Mouse (Mus musculus) thymus, postnatal 4 days (tissue): Measurements from ENCODE around the gene Pabpn1l.

Source experiments
- DNase-seq: peaks from one replicate; pipeline ENCODE4 v3.0.0; 2021

Pabpn1l gene

DNA sequence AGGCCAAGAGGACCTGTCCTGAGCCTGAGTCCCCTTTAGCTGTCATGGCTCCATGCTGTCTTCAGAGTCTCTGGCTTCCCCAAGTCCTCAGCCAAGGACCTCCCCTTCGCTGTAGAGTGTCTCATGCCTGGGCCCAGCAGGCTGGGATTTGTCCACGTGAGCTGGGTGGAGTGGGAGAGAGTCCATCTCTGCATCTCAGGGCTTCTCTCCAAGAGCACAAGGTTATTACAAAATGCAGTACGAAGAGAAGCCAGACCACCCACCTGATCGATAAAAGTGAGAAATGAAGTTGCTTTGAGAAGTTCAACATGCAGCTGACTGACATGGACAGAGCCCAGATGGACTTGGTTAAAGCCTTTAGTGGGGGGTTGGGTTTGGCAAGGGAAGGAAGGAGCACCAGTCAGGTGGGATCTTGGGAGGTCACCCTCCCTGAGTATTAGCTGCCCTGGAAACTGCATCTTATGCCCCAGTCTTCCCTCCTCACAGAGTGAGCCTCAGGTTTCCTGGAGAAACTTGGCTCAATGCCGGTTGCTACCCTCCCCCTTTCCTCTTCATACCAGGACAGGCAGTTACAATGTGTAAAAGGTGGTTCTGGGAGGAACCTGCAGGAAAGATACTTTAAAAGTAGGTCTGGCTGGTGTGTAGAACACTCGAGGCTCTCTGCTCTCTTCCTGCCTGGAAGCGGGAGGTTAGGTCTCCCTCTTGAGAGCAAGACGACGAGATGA, 6.2 kb downstream of the Pabpn1l start:
- DNase-seq, result no peak

DNA sequence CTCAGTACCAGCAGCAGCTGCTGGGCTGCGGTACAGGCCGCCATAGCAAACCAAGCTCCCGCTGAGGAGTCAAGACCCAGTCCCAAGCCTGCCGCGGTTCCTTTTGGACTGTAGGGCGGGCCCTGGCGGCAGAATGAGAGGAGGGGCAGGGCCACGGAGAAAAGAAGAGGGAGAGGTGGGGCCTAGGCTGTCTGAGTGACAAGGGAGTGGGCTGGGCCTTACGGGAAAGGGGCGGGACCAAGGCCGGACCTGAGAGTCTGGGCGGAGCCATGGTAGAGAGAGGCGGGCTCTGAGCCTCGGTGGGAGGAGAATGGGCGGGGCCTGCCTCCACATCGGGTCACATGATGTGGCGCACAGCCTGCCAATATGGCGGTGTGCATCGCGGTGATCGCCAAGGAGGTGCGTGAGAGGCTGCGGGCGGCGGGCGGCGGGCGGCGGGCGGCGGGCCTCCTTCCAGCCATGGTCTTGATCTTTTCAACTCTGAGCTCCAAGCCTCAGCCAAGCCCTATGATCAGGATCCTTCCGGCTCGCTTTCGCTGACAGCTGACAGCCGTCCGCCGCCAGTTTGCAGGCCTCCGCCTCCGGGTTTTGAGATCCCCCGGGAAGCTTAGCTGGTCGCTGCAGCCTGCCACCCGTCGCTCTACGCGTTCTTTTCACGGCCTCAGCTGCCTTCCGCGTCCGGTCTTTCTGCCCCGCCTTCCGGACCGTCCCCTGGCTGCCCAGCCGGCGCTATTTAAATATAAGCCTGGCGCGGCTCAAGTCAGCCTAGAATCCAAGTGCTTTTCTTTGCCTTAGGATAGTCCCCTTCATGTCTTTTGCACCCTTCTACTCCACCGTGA, 11.0 kb downstream of the Pabpn1l start, which contains the start of the genes Galns and Trappc2l:
TSS of gene Galns (minus strand) at position 169 of the 839 bp plus-strand sequence.
TSS of gene Trappc2l (plus strand) at position 346 of the 839 bp plus-strand sequence.
- peak; percentile 98 for DNase-seq

DNA sequence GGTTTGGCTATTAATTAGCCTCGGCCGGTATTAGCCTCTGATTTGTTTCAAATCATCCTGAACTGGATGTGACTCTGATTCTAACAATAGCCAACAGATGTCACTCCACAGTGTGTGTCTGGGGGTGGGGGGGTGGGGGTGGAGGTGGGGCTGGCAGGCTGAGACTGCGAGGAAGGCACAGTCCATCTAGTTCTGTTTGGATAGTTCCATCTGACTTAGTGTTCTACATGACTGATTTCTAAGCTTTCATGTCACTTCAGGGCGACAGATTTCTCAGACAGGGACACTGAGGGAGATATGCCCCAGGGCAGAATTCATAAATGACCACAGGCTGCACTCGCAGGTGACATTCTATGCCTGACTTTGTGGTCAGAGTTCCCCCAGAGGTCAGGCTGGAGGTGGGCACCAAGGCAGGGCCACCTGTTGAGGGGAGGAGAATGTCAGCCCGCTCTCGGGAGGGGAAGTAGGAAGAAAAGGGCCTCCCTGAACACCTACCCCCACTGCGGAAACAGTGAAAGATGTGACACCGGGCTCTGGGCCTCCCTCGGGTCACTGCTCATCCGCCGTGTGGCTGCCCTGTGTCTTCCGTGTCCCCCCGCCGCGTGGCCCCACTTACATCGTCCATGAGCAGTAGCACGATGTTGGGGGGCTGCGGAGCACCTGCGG, 11.8 kb downstream of the Pabpn1l start:
- DNase-seq, result no peak

DNA sequence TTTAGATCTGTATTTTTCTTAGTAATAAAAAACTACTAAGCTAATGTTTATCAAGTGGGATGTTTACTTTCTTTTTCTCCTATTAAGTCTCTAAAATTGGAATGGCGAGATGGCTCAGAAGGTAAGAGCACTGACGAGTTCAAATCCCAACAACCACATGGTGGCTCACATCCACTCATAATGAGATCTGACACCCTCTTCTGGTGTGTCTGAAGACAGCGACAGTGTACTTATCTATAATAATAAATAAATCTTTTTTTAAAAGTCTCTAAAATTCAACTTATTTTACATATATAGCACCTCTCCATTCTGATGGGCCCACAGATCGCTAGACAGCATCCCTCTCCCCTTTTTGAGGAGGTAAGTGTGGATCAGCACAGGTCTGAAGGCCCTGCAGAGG, 12.3 kb downstream of the Pabpn1l start:
- no peak for DNase-seq

DNA sequence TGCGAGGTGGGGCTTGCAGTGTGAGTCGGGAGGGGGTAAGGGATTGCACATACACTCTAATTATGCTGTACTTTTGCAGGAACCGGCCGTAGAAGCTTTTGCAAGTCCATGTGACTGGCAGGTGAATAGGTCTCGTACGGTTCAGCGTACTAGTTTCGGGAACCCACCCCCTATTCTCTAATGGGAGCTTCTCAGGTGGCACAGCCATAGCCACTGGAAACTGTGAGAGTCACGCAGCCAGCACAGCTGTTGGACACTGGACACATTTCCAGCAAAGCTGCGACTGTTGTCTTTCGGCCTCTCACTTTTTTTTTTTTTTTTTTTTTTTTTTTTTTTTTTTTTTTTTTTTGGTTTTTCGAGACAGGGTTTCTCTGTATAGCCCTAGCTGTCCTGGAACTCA, 15.7 kb downstream of the Pabpn1l start:
- no peak for DNase-seq

DNA sequence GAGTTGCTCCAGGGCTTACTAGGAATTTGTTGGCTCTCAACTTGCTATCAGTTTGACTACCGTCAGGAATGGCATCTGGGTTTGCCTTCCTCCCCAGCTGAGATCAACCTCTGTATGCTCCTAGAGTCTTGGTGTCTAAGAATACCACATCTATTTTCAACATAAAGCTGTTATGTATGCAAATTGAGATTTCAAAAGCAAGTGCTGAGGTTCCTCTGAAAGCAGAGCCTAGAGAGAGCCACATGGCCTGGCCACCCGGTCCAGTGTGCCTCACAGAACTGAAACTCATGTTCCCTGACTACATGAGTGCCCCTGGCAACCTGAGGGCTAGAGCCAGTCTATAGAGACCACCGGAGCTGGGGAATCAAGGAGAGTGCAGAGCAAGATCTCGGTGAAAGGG, 17.2 kb downstream of the Pabpn1l start:
- DNase-seq, result no peak

DNA sequence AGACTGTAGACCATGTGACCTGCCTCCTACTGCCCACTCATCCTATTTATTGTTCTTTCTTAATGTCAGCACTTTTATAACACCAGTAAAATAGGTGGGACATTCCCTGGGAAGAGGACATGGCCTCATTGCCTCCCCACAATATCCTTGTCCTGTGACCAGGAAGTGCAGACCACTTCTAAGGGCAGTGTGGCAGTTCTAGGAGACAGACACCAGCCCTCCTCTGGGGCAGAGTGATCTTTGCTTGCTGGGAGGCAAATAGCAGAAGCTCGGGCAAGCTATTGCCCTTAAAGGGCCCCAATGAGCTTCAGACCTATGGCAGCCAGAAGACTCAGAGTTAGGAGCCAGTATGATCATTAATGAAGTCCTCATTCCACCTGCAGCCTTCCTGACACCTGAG, 17.9 kb downstream of the Pabpn1l start:
- no peak for DNase-seq

DNA sequence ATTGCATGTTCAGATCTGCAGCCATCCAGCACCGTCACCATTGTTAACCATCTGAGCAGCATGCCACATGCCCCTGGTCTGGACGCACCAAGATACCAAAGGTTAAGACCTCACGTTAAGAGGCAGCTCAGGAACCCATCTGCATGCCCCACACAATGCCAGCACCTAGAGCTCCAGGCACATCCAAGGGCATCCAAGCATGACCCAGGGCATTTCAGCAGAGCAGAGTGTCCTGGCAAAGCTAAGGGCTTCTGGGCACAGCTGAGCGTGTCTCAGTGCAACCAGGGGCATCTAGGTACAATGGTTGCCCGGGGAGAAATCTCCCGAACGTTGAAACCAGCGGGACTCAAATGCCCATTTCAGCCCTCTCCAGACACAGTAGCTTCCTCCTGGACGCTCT, 21.9 kb downstream of the Pabpn1l start:
- DNase-seq, result no peak

DNA sequence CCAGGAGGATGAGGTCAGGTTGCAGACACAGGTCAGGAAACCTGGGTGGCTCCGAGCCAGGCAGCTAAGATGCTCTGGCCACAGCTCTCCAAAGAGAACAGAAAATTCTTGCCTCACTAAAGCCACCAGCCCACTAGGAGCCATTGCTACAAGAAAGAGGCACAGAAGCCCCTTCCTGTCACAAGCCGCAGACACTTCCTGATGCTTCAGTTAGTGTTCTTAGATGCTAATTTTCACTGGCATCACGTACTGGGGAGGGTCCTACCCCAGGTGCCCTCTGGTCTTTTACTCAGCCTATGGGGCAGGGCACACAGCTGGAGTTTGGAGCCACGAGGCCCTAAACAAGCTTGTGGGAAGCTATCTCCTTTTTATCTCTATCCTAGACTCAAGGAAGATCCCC, 26.5 kb downstream of the Pabpn1l start:
- DNase-seq, result peak; percentile 49

DNA sequence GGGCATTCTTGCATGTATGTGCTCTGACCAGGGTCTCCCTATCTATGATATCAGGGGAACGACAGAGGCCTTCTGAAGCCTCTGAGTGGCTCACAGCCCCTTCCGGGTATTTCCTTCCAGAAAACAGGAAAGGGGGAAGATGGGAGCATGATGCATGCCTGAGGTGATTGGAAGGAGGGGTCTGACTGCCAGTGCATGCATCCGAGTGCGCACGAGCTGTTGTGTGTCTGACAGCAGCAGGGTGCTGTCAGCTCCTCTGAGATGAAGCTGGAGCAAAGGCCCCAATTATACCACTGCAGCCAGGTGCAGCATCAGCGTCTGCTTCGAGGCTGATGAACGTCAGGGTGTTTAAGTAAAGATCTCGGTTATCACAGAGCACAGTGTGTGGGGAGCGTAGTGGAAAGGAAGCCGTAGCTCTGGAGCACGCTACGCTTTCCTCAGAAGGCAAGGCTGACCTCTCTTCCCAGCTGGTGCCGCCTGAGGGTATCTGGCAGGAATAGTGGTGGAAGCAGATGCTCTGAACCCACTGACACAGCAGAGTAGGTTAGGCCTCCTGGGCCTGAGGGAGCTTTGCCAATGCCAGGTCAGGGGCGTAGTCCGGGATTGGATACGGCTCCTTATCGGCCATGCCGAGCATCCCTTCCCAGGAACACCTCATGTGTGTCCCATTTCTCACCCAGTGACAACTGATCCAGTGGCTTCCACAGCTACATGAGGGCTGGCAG, 28.6 kb downstream of the Pabpn1l start:
- no peak for DNase-seq

DNA sequence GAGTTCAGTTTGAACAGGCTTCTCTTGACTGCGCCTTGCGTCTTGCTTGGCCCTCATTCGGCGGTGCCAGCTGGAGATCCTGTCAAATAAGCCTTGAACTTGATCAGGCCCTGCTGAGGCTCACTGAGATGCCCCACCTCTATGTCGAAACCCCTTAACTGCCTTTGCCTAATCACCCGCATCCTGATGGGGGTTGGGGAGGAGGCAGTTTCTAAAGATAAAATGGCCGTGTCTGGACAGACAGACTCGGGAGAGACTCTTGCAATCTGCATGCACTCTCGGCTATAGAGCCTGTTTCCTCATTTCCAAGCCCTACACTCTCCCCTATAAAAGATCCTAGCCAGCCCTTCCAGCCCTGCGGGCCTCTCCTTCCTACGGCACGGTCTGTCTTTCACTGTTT, 29.3 kb downstream of the Pabpn1l start:
- DNase-seq, result no peak

DNA sequence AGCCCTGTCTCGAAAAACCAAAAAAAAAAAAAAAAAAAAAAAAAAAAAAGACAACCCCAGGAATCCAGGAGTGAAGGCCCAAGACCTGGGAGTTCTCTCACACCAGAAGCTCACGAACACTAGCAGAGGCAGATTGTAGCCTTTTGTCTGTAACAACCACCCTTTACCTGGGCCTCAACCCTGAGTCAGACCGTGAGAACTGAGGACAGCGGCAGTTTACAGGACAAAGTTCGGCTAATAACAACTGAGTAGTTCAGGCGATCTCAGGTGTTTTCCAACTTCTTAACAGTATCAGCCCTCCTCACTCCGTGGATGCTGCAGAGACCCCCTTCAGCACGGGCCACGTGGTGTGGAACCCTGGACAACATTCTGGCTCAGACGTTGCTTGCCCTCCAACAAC, 35.8 kb downstream of the Pabpn1l start:
- no peak for DNase-seq

DNA sequence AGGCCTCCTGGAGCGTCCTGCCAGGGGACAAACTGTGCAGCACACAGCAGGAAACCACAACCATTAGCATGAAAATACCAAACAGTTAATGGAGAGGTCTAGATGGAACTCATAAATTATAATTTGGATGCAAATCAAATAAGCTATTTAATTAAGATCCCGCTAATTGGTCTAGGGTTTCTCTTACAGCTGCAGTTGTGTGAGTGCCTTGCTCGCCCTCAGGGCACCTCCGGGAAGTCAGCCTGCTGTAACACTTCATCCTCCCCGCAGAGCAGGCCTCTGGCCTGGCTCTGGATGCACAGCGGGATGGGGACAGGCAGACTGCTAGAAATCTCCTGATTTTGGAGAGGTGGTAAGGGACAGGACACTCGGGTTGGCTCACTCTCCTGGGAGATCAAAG, 36.4 kb downstream of the Pabpn1l start:
- no peak for DNase-seq

DNA sequence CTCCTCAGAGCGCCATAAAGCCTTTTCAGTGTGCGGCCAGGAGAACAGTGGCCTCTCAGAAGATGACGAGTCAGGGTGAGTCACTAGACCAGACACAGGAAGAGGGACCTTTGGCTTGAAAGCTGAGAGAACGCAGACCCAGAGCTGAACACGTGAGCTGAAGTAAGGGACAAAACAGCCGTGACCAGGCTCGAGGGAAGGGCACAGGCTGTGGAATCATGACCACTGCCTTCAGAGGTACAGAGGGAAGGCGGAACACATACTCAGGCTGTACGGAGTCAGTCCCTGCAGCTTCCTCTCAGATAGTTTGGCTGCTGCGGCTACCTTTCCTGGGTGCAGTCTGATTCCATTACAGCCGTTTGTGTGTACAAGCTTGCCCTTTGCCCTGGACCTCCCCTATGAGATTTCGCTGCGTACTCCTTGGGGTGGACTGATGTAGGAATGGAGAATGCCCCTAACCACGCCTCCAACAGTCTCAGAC, 37.1 kb downstream of the Pabpn1l start:
- DNase-seq, result no peak

DNA sequence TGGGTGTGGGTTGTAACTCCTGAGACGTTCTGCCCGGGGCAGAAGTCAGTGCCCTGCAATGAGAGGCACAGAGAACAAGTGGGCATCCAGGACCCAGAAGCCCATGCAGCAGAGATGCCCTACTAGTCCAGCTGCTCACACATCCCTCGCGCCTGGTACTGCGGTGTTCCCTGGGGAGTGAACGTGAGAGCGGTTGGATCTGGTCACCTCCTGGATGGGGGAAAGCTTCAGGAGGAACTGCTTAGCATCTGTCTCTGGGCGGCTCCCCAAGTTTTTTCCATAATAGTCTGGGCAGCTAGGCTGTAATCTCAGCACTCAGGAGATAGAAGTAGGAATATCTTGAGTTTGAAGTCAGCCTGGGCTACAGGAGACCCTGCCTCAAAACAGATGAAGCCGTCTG, 37.6 kb downstream of the Pabpn1l start:
- DNase-seq, result no peak

DNA sequence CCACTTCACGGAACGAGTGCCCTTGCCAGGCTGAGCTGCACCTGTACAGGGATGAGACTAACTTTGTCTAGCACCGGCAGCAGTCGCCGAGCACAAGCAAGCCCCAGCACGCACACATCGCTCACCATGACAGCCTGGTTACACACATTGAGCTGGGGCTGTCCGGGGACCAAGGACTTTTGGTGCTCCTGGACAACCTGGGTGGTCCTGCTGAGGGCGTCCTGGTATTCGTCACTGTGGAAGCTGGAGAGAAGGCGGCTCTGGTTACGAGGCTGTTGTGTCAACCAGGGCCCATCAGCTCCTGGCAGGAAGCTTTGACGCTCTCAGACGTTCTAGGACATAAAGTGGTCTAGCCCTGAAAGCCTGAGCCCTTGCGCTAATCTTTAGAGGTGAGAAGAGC, 41.6 kb downstream of the Pabpn1l start:
- DNase-seq, result no peak

DNA sequence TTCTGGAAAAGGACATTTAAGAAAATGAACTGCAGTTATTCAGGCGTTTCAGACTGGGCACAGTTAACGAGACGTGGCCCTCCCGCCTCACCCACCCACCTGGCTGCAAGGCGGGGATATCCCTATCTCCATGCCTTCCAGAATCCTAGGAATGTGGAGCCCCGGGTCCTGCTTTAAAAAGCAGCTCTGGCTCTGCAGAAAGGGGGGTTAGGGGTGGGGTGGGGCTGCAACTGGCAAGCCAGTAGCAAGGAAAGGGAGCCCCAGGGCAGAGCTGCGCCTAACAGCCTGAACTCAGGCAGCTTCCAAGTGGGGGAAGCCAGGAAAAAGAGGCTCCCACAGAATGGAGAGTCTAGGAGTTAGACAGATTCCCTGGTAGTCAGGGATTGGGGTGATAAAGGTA, 43.3 kb downstream of the Pabpn1l start:
- no peak for DNase-seq

DNA sequence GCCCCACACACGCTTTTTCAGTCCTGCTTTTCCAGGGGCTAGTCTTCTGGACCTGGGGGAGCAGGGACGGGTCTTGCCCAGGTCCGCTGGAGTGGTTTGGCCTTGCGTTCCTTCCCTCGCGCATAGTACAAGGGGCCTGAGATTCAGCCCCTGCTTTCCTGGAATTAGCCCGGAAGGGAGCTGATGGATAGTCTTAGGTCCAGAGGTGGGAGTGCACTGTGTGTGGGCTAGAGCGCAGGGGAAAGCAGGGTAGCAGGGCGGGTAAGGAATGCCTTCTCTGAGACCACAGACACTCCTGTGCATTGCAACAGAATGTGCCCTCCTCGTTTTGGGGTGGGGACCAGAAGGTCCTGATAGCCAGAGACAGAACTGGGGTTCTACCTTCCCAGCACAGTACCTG, 45.4 kb downstream of the Pabpn1l start:
- no peak for DNase-seq

DNA sequence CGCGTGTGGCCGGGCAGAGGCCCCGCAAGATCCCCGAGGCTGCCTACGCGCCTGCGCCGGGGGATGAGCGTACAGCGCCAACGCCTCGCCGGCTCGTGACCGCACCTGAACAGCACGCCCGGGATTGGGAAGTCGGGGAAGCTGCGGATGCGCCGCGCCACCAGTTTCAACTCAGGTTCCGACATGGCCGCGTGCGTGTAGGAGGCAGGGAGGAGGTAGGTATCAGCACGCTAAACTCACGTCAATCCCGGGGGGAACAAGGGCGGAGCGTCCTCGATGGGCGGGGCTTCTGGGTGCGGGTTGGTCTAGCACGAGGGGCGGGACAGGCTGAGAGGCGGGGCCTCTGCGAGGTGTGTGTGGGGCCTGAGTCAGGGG, 45.9 kb downstream of the Pabpn1l start, which contains the start of gene Aprt:
TSS of gene Aprt (minus strand) at position 262 of the 375 bp plus-strand sequence.
- DNase-seq, result peak; percentile 99

DNA sequence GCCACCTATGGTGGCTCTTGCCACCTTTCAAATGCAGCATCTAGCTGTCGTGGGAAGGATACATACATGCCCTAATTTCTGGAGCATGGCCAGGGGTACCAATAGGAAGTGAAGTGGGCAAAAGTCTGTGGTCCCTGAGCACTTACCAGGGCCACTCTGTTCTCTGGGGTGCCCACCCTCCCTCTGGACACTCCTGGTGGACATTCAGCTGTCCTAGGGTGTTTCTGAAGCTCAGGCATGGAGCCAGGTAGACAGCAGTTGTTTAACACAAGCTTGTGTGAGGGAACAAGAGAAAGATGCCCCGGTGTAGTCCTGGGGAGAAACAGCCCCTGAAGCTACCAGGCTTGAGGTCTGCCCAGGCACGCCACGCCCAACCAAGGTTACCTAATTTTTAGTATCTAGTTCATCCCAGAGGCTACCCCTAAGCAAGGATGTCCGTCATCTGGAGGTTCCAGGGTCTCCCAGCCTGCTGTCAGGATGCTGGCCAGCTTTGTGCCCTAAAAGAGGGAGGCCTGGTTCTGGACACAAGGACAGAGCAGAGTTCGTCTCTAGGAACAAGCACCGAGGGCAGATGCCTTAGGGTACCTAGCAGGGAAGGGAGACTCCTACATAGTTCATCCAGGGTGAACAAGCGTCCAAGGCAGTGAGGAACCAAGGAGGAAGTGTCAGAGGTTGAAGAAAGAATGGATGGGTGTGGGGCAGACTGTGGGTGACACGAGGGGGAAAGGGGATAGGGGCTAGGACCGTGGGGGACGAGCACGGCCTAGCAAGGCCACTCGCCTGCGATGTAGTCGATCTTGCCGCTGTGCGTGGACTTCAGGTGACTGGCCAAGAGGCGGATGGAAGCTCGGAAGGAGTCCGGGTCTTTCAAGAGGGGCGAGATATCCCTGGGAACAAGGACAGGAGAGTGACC, 46.5 kb downstream of the Pabpn1l start:
- no peak for DNase-seq

DNA sequence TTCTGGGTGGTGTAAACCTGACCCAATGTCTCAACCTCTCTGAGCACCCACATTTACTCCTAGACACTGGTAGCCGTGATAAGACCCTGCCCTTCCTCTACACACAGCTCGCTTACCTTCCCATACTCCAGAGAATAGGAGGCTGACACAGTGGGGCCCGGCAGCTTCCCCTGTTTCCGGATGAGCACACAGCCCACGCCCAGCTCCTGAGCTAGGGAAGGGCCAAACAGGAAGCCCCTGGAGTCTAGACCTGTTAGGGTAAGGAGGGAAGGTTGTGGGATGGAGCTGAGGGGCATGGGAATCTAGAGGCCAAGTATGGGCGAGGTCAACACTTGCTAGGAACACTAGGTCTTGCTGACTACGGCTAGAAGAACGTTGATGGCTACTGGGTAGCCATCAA, 47.3 kb downstream of the Pabpn1l start:
- no peak for DNase-seq
